Mouse (Mus musculus): Measurements from ENCODE around the gene Cabp4.

Gene Cabp4

GRCm38 (mm10) chr19:4164721-4165120 is 20.9 kb upstream of the Cabp4 start:
- no peak for DNase-seq (ENCODE audit: low spot score)

- no peak for DNase-seq (ENCODE audit: low spot score)
These were observed 20.3 kb upstream of the Cabp4 start for GRCm38 (mm10) chr19:4164100-4164499.

- no peak for DNase-seq (ENCODE audit: low spot score)
These were observed 19.7 kb upstream of the Cabp4 start for GRCm38 (mm10) chr19:4163543-4163887.

- DNase-seq (ENCODE audit: low spot score): peak; percentile 97
These were observed 19.1 kb upstream of the Cabp4 start, which contains the start of gene Rps6kb2 for GRCm38 (mm10) chr19:4162646-4163542. Rps6kb2 (minus strand) TSS chr19:4163354.

GRCm38 (mm10) chr19:4159049-4159448 is 15.2 kb upstream of the Cabp4 start:
- no peak for DNase-seq (ENCODE audit: low spot score)

GRCm38 (mm10) chr19:4156771-4157170 is 12.9 kb upstream of the Cabp4 start:
- DNase-seq (ENCODE audit: low spot score): no peak

- DNase-seq (ENCODE audit: low spot score): no peak
These were observed 12.3 kb upstream of the Cabp4 start for GRCm38 (mm10) chr19:4156073-4156579.

- no peak for DNase-seq (ENCODE audit: low spot score)
These were observed 11.6 kb upstream of the Cabp4 start for GRCm38 (mm10) chr19:4155223-4156072.

- no peak for DNase-seq (ENCODE audit: low spot score)
These were observed 10.8 kb upstream of the Cabp4 start for GRCm38 (mm10) chr19:4154437-4155222.

GRCm38 (mm10) chr19:4153232-4153654 is 9.4 kb upstream of the Cabp4 start, which contains the start of gene Ptprcap:
Ptprcap (plus strand) TSS chr19:4153604.
- DNase-seq (ENCODE audit: low spot score): no peak

GRCm38 (mm10) chr19:4152445-4153231 is 8.8 kb upstream of the Cabp4 start:
- no peak for DNase-seq (ENCODE audit: low spot score)

GRCm38 (mm10) chr19:4151898-4152297 is 8.1 kb upstream of the Cabp4 start:
- DNase-seq (ENCODE audit: low spot score): no peak

GRCm38 (mm10) chr19:4151488-4151860 is 7.6 kb upstream of the Cabp4 start:
- no peak for DNase-seq (ENCODE audit: low spot score)

GRCm38 (mm10) chr19:4150567-4151487 is 7.0 kb upstream of the Cabp4 start:
- no peak for DNase-seq (ENCODE audit: low spot score)

GRCm38 (mm10) chr19:4149764-4150461 is 6.1 kb upstream of the Cabp4 start:
- DNase-seq (ENCODE audit: low spot score): no peak

GRCm38 (mm10) chr19:4149283-4149682 is 5.5 kb upstream of the Cabp4 start:
- no peak for DNase-seq (ENCODE audit: low spot score)

- DNase-seq (ENCODE audit: low spot score): no peak
These were observed 5.0 kb upstream of the Cabp4 start for GRCm38 (mm10) chr19:4148819-4149218.

GRCm38 (mm10) chr19:4148491-4148806 is 4.6 kb upstream of the Cabp4 start, which contains the start of gene Coro1b:
Coro1b (plus strand) TSS chr19:4148619.
- DNase-seq (ENCODE audit: low spot score): peak; percentile 96

- DNase-seq (ENCODE audit: low spot score): no peak
These were observed 4.1 kb upstream of the Cabp4 start for GRCm38 (mm10) chr19:4147782-4148490.
